Mouse (Mus musculus): ENCODE data around the gene Clca2. TPM values are rescaled to one million over a fixed set of nuclear protein-coding genes. Genes with fewer than 3 reads are reported as not detected.

The Clca2 gene
- polyA plus RNA-seq, 1 experiment: not detected

DNA sequence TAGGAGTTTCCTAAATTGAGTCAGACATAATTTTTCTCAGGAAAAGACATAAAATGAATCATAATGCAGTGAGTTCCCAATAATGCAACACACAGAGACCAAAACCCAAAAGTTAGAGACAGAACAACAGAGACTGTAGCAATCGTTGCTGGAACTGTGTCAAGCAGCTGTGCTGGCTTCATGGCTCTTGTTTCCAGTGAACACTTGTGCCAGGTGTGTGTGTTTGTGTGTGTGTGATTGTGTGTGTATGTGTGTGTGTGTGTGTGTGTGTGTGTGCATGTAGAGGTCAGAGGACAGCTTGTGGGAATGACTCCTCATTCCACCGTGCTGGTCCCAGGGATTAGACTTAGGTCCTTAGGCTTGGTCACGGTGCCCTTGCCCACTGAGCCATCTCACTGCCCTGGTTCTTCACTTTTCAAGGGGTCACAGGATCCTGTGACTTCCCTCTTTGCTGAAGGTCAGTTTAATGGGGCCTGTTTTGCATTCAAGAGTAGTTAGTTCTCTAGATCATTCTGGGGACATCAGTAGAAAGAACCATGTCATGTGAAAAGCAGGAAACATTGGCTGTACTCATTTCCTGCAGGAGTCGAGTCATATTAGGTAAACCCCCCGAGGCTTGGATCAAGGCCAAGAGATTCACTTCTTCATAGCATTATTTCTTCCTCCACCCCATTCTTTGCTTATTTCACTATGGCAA is 6.0 kb upstream of the Clca2 start:
- TF ChIP-seq GATA1 (IDR thresholded peaks at IDR 0.05; ENCODE audit: low read length): no peak

DNA sequence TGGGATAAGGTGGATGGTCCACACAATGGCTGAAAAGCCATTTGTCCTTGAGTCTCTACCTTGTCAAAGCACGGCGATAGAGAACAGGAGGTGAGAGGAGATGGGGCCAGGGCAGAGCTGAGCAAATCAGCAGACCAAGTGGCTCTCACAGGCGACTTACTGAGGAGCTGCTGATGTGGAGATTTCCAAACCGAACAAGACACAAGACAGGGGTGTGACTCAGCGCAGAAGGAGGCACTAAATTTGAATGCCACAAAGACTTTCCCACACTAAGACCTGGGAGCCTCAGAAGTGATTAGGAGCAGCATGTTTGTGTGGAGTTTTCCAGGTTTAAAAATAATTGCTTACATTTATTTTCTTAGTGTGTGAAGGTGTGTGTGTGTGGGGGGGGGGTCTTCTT is 4.5 kb upstream of the Clca2 start:
- no peak for TF ChIP-seq GATA1 (IDR thresholded peaks at IDR 0.05; ENCODE audit: low read length)

DNA sequence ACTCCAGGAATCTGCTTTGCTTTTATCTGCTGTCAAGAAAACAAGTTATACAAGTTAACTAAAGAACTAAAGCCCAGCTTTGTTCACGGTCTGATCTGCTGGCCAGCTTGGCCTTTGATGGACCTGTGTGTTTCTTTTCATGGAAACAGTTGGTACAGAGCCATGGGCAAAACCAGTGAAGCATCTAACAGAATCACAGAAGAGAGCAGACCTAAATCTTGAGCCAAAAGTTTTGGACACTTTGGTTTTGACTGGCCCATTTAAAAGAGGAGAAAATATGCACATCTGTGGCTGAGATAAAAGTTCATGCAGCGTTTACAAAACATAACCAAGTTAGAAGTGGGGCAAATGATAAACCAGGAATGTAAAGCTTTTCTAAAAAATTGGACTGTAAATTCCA is 4.1 kb upstream of the Clca2 start:
- TF ChIP-seq GATA1 (IDR thresholded peaks at IDR 0.05; ENCODE audit: low read length): no peak

DNA sequence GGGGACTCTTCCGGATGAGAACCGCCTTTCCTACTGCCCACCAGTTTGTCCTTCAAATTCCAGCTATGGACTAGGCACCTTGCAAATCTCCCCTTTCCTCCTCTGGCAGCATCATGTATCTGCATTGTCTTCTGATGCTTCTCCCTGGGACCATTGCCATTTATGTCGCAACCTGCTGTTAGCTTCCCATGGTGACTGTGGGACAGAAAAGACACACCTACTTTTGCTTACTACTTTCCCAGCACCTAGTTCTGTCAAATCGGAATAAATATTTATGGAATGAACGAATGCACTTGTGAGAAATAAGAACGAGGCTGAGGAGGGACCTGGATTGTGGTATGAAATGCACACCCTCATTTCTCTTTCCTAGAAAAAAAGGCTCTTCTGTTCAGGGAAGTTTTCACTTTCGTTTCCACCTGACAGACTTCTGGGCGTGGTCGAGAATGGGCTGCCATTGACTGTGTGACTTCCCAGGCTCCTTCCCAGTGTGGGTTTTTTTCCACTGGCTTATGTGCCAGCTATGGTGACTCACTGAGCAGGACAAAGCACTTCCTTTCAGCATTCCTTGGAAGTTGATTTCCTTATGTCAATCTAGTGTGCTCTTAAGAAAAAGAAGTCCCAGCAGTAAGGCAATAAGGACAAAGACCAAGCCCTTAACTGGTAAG is 2.8 kb upstream of the Clca2 start:
- no peak for TF ChIP-seq GATA1 (IDR thresholded peaks at IDR 0.05; ENCODE audit: low read length)

DNA sequence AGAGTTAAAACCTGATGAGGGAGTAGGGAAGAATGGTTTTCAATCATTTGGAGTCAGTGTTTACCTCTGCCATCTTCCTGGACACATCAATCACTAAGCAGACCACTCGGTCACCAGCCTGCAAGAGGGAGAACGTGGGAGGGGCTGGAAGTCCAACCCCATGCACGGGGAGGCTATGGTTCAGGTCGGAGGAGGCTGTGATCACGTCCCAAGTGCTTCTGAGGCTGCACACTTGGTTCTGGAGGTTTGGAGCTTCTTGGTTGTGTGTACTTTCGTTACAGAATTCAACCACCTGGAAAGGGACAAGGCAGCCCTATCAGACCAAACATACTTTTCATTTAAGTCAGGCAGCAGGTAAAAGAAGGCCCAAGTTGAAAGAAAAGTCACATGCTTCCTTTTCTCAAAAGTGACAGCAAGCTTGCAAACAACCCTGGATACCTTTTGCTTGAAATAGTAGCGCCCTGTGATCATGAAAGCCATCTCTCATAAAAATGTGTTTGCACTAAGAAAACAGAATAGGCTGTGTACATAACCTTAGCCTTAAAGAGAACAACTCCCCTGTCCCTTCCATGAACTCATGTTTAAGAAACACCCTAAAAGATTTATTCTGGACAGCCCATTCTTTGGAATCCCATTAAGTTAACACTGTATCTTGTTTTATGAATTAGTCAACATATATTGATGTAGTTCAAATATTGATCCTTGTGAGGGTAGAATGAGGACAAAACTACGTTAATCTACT is 11.2 kb downstream of the Clca2 start:
- no peak for TF ChIP-seq GATA1 (IDR thresholded peaks at IDR 0.05; ENCODE audit: low read length)

DNA sequence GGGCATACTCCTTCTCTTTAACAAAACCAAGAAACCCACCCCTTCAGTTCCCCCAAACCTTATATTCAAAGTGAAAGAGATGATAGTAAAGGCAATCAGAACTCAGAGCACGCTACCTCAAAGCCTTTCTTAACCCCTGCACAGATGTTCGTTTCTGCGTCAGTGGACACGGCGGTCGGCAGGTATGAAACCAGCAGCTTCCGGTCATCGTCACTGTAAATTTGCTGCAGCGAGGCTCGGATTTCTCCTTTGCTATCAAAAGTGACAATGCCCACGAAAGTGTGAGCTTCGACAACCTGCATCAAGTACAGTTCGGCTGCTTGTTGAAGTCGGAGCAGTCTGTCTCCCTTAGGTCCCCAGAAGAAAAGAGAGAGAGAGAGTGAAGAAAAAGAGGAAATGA is 13.1 kb downstream of the Clca2 start:
- TF ChIP-seq GATA1 (IDR thresholded peaks at IDR 0.05; ENCODE audit: low read length): no peak

DNA sequence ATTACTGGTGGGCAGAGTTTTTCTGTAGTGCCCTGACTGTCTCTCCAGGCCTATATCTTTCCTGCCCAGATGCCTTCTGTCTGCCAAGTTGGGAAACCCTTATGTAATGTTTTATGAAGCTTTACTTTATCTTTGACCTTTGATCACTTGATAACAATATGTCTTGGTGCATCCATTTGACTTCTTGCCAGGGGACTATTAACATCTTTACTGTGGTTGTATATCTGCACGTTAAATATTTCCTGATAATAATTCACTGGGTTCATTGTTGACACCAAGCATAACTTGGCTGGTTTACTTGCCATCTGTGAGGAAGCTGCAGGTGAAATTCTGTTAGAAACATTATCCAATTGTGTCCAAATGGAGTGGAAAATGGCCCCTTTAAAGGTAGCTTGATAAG is 16.2 kb downstream of the Clca2 start:
- no peak for TF ChIP-seq GATA1 (IDR thresholded peaks at IDR 0.05; ENCODE audit: low read length)

DNA sequence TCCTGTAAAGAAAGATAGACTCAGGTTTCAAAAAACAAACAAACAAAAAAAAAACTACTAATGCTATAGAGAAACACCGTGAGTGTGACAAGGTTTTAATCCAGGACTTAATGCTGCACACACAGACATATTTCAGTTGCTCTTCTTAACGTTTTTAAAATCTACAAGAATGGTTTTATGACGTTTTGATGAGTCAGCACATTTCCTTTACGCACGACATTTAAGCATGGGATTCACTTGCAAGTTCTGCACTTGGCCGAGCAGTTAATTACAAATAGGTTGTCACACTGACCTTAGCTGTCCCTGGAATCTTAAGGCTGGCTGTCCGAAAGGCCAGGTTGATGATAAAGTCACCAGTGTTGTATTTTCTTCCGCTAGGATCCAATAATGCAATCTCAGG is 18.3 kb downstream of the Clca2 start:
- TF ChIP-seq GATA1 (IDR thresholded peaks at IDR 0.05; ENCODE audit: low read length): no peak

DNA sequence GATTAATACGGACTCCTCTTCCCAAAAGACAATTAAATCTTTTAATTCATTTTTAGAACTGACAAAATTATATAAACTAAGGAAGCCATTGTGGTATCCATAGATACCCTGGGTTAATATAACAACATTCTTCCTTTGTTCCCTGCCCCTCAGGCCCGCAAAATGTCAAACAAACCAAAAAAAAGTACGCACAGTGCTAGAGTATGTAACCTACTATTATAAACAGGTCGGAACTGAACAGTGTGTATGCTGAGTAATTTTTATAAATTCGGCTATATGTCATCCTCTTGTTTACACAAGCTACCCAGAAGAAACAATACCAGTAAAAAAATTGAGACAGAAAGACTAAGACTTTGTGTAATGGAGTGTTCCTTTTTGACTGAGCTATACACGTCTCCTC is 20.8 kb downstream of the Clca2 start:
- no peak for TF ChIP-seq GATA1 (IDR thresholded peaks at IDR 0.05; ENCODE audit: low read length)

DNA sequence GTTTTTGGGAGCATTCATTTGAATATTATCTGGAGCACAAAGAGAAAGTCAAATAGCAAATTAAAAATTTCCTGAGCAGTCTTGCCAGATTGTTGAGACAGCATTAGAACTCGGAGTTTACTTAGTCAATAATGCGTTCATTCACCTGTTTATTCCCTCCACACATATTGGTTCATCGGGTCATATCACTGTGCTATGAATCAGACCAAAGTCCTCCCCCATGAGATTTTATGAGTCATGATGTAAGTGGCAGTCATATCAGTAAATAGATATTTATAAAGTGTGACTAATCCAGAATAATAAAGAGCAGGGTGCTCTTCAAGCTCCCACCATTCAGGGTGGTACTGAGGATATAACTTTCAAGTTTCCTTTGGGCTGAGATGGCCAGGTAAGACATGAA is 26.9 kb downstream of the Clca2 start:
- TF ChIP-seq GATA1 (IDR thresholded peaks at IDR 0.05; ENCODE audit: low read length): no peak

DNA sequence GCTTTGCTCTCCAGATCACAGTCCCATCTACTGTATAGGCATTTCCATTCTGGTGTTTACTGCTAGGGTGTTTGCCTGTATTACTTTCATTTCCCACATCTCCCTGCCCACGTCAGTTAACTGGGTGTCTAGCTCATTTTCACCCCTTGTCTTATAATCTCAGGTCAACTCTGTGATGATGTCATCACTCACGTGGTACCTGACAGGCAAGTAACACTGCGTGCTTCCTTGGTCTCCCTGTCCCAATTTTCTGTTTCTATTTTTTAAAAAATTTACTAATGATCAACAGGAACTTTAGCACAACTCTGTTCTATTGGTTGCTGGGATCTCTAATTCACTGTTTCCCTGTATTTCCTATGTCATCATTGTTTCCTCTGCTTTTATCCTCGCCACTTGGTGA is 30.3 kb downstream of the Clca2 start:
- TF ChIP-seq GATA1 (IDR thresholded peaks at IDR 0.05; ENCODE audit: low read length): no peak

DNA sequence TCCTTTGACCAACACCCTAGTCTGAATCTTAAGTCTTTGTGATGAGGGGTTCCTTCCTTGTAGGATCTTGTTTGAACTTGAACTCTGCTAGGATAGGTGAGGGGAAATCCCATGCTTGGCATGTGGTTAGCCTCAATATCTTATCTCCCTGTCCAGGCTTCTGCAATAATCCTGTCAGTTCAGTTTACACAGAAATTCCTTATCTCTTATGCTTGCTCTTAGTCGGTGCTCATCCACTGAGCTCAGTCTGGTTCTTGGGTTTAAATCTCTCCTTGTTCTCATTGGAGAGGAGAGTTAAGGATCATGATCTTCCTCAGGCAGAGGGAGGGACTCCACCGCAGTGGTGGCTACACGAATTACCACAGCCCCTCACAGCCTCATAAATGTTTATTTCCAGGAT is 49.4 kb downstream of the Clca2 start:
- TF ChIP-seq GATA1 (IDR thresholded peaks at IDR 0.05; ENCODE audit: low read length): peak; percentile 98

DNA sequence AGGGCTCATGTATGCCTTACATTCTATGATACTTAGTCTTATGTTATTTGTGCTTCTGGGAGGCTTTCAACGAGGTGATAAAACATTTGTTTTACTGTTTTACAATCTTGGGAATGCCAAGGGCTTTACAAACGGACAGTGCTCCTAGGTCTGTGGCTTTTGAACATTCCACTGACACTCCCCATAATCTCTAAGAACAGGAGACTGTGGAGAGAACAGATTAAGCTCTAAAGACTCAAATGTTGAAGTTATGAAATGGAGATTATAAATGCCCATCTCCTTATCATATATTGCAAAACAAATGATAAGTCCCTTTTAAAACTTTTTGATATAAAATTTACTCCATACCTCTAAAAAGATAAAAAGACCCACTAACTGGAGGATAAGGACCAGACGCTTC is 60.4 kb downstream of the Clca2 start:
- no peak for TF ChIP-seq GATA1 (IDR thresholded peaks at IDR 0.05; ENCODE audit: low read length)

DNA sequence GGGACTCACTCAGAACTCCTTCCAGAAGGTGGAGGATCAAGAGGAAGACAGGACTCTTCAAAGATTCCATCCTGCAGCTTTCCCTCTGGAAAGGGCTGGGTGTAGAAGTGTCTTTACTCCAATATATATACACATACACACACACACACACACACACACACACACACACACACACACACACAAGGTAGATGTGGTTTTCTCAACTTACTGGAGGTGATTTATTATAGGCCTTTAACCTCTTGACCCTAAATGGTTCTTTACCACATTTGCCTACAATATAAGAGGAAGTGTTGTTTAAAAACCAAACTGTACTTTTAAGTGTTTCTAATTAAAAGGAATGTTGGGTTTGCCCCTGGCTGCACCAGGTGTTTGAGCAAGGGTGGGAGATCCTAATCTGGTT is 66.6 kb downstream of the Clca2 start, which contains the start of gene Clca1:
Clca1 (minus strand) TSS at position 101 of the 400 bp plus-strand sequence.
- no peak for TF ChIP-seq GATA1 (IDR thresholded peaks at IDR 0.05; ENCODE audit: low read length)

DNA sequence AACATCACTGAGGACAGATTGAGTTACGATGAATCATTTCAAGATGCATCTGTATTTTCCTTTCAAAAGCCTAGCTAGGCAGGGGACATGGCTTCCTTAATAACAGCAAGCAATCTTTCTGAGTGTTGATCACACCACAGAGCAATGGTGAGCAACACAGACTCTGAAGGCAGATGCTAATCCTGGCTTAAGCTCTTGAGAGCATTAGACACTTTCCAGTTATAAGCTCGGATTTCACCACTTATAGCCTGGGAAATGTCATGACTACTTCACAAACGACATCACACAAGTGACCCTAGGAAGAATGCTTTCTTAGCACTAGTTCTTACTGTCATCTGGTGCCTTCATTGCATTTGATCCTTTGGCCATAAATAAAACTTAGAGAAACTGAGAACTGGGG is 71.2 kb downstream of the Clca2 start:
- no peak for TF ChIP-seq GATA1 (IDR thresholded peaks at IDR 0.05; ENCODE audit: low read length)

DNA sequence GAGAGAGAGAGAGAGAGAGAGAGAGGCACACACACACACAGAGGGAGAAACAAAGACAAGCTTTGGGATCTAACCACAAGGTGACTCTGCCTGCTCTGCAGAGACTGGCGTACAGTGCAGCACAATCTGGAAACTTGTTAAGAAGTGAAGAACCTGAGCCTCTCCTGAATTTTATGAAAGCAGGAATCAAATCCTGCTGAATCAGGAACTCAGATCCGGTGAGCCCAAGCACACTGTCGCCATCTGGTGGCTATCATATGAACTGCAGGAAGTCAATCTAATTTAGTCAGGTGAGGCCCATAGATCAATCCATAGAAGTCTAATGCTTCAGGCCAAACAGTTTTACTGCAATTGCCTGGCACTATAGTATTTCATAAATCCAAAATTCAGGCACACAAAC is 72.5 kb downstream of the Clca2 start:
- no peak for TF ChIP-seq GATA1 (IDR thresholded peaks at IDR 0.05; ENCODE audit: low read length)

Other genes with a start within 250 kb of the Clca2 start
- gene Clca4b, start 166.9 kb downstream of the Clca2 start, polyA plus RNA-seq (2012): not detected in 2 replicates
- not detected in 2 replicates for gene Clca4a, start 124.4 kb downstream of the Clca2 start, polyA plus RNA-seq (2012)
- gene Clca1, start 66.7 kb downstream of the Clca2 start, polyA plus RNA-seq (2012): not detected in 2 replicates
- 3.1 and 4.2 TPM in 2 replicates for gene Odf2l, start 19.1 kb upstream of the Clca2 start, polyA plus RNA-seq (2012)
- gene Col24a1, start 193.0 kb upstream of the Clca2 start, polyA plus RNA-seq (2012): not detected in 2 replicates